Mouse (Mus musculus) gonadal fat pad, adult 2 months (tissue): ENCODE data around the gene Gm12888. TPM values are rescaled to one million over a fixed set of nuclear protein-coding genes. Genes with fewer than 3 reads are reported as not detected.
"Not testable (repeated sequence)": the region's sequence is repeated elsewhere in the genome, so short reads cannot be mapped to it uniquely, and the experiment has no call there.

Source experiments
- DNase-seq: peaks from one replicate; pipeline ENCODE4 v3.0.0-alpha.2; 2012; ENCODE audit warnings: low read depth
- polyA plus RNA-seq: library from polyadenylated mRNA; depleted of rRNA; stranded (reverse); fragments of >200 nt; gene quantifications from 2 replicates; pipeline ENCODE4 v1.2.3, GENCODE M21; 2012; rRNA removed

Gm12888 gene
- polyA plus RNA-seq = not detected in 2 replicates

GRCm38 (mm10) chr4:121324817-121325216, at the start of gene Gm12888:
TSS of gene Gm12888 (minus strand) at chr4:121324917.
- not testable (repeated sequence) for DNase-seq

Other genes starting within 250 kb of the Gm12888 start
- gene Zmpste24, start 226.7 kb downstream of the Gm12888 start, polyA plus RNA-seq = 27.2 and 28.6 TPM in 2 replicates
- 0.51 and 1.3 TPM in 2 replicates for gene Tmco2, start 215.7 kb downstream of the Gm12888 start, polyA plus RNA-seq
- gene Rlf, start 109.8 kb downstream of the Gm12888 start, polyA plus RNA-seq = 4.6 and 5.5 TPM in 2 replicates
- not detected in 2 replicates for gene Gm12886, start 98.2 kb upstream of the Gm12888 start, polyA plus RNA-seq